Mouse (Mus musculus): ENCODE measurements around the gene Fsd1. TPM values are rescaled to one million over a fixed set of nuclear protein-coding genes. Genes with fewer than 3 reads are reported as not detected.
A peak's percentile ranks its signal among the peaks of the same experiment; 100 is the strongest.

Fsd1 gene
- polyA plus RNA-seq, 1 experiment from 2014 or later = 215 TPM

DNA sequence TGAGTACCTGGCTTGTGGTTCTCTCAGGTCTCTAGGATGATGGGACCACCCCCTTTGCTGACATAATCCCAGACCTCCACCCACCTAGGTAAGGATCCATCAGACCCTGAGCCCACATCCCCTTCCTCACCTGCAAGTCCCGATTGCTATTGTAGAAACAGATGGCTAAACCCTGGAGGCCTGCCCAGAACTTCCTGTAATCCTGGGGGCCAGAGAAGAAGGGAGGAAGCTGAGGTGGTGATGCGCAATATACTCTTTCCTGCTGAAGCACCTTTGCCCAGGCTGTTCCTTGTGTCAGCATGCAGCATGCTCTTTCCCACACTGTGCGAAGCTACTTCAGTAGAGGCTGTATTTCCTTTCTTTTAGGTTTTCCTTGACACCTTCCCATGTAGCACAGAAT is 16.7 kb downstream of the Fsd1 start:
- 90% methylated on average over 3 of the region's 3 CpGs for WGBS
- H3K4me1 ChIP-seq (replicated peaks) = peaks cover 9% of the 10 kb centered on the region

DNA sequence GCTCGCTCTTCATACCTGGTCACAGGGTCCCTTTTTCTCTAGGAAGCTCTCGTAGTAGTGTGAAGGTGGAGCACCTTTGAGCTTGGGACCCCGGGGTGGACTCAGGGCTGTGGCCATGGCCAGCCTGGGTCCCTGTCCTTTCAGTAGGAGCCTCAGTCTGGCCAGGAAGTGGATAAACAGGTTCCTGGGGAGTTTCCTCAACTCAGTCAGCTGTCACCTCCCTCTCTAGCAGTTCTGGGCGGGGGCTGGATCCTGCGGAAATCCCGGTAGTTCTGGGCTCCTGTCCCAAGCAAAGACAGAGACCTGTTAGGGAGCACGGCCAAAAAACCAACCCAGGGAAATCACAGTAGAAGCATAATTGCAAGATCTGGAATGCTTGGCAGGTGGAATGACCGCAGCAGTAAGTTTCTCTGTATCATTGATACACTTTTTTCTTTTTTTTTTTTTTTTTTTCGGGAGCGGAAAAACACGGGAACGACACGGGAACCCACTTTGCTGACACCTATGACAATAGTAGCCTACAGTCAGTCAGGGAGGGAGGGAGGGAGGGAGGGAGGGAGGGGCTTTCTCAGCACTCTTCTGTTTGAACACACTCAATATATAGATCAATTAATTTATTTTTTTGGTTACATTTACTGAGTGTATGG is 19.2 kb downstream of the Fsd1 start, which contains the start of the genes Stap2 and Mpnd:
TSS of gene Stap2 (minus strand) at position 170 of the 647 bp plus-strand sequence.
TSS of gene Mpnd (plus strand) at position 297 of the 647 bp plus-strand sequence.
- H3K4me2 ChIP-seq = no peak within 1 kb of the TSS
- H3K27ac ChIP-seq (replicated peaks) = no peak within 1 kb of the TSS
- H3K9me3 ChIP-seq = no peaks in the 10 kb centered on the region
- H3K4me3 ChIP-seq = no peak within 1 kb of the TSS
- 64% methylated on average over 13 of the region's 13 CpGs for WGBS
- no peaks in the 10 kb centered on the region for H3K36me3 ChIP-seq
- H3K9ac ChIP-seq = no peak within 1 kb of the TSS
- peaks cover 18% of the 10 kb centered on the region for H3K4me1 ChIP-seq (replicated peaks)
- ATAC-seq (ENCODE audit: low FRiP score, low read depth) = no peak
- H3K27me3 ChIP-seq = 0 out of 2 replicates have a peak, but pooled peaks cover 4% of the 10 kb centered on the region

More for the DNA sequence above, 16.7 kb downstream of the Fsd1 start:
- Histone ChIP-seq H3K36me3 (no peaks in the 10 kb centered on the region), H3K27ac (replicated peaks) (no peak overlapping the region), H3K9me3 (no peaks in the 10 kb centered on the region), H3K27me3 (peaks cover 12% of the 10 kb centered on the region; the same call in 1 of the 2 replicates), H3K4me3 (no peak overlapping the region), H3K4me2 (no peak overlapping the region), H3K9ac (no peak overlapping the region)
- no peak for ATAC-seq (ENCODE audit: low FRiP score, low read depth)

DNA sequence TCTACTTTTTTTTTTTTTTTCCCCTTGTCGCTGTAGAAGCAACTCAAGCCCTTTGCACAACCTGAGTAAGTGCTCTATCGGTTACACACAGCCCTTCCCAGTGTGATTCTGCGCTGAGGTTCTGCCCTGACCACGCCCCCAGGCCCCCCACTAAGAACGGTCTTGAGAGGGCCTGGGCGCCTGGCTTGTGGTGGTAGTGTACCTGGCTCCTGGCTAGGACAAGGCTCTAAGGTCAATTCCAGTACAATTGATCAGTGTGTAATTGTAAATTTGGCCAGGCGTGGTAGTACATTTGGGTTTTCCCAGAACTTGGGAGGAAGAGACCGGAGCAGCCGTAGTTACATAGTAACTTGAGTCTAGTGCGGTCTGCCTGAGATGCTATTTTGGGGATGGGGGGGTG is 20.6 kb downstream of the Fsd1 start:
- Histone ChIP-seq H3K27ac (replicated peaks) (peak overlapping the region; percentile 96; the same call in 1 of the 2 replicates), H3K9ac (no peak overlapping the region), H3K4me1 (replicated peaks) (peaks cover 30% of the 10 kb centered on the region), H3K4me3 (no peak overlapping the region), H3K4me2 (no peak overlapping the region), H3K27me3 (no peaks in the 10 kb centered on the region), H3K36me3 (no peaks in the 10 kb centered on the region; the same call in 1 of the 2 replicates), H3K9me3 (no peaks in the 10 kb centered on the region)
- WGBS = 54% methylated on average over 10 of the region's 10 CpGs
- no peak for ATAC-seq (ENCODE audit: low FRiP score, low read depth)

DNA sequence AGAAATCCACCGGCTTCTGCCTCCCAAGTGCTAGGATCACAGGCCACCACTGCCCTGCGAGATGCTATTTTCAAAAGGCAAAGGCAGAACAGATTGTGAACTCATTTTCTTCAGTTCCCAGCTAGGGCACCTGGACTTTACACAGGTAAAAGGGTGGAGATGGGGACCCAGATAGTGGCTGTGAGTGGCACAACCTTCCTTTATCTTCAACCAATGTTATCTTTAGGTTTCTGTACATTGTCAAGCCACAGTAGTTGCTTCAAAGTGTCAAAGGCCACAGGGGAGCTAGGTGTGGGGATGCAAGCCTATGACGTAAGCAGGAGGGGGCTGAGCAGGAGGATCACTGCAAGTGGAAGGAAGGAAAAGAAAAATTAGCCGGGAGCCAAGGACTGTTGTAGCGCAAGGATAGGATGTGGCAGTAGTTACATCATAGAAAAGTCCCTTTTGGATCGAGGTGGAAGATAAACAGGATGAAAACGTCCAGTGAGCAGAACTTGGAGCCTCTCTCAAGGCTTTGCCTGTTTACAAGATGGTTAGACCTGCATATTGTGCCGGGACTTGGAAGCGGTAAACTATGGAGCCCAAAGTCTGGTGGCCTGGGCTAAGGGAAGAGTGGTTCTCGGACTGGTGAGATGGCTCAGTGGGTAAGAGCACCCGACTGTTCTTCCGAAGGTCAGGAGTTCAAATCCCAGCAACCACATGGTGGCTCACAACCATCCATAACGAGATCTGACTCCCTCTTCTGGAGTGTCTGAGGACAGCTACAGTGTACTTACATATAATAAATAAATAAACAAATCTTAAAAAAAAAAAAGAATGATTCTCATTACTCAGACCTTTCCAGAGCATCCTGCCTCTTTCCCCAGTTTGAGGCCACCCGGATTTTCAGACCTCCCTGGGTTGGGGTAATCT is 21.4 kb downstream of the Fsd1 start:
- no peak for ATAC-seq (ENCODE audit: low FRiP score, low read depth)
- Histone ChIP-seq H3K4me1 (replicated peaks) (peaks cover 30% of the 10 kb centered on the region), H3K4me3 (peak overlapping the region; percentile 79), H3K9ac (no peak overlapping the region), H3K27me3 (no peaks in the 10 kb centered on the region), H3K27ac (replicated peaks) (peak overlapping the region; percentile 96), H3K4me2 (peak overlapping the region; percentile 98), H3K36me3 (no peaks in the 10 kb centered on the region; the same call in 1 of the 2 replicates), H3K9me3 (no peaks in the 10 kb centered on the region)
- WGBS = 29% methylated on average over 14 of the region's 14 CpGs

DNA sequence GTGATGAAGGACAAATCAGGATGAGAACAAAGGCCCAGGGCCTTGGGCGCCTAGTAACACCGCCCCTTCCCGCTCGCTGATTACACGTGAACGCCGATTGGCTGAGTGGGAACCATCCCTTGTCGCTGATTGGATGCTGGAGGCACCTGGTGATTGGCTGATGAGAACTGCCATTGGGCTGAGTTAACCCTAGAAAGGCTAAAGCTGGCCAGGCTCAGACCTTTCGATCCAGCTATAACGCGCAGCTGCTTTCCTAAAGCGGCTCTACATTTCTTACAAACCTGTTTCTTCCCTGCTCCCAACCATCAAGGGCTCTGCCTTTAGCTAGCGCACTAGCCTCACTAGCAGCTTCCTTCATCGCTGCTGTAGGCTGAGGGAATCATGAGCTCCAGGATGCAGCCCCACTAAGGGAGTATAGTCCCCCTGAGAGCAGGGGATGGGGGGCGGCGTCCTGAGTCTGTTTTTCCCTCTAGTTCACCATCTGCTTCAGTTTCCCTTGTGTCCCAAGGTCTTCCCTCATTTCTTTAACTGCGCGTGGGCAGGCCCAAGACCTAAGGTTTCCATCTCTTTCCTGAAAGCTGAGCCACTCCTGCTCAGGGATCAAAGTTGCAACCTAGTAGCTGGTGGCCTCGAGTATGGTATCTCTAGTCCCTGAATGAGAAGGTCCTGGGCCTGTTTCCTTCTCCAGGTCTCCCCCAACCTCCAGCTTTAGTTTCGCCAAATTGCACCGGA is 22.2 kb downstream of the Fsd1 start:
- ATAC-seq (ENCODE audit: low FRiP score, low read depth) = peak; percentile 95
- H3K4me3 ChIP-seq = peak overlapping the region; percentile 79
- H3K27ac ChIP-seq (replicated peaks) = peak overlapping the region; percentile 96
- peak overlapping the region; percentile 81 for H3K9ac ChIP-seq
- no peaks in the 10 kb centered on the region for H3K9me3 ChIP-seq
- H3K27me3 ChIP-seq = no peaks in the 10 kb centered on the region
- peaks cover 30% of the 10 kb centered on the region for H3K4me1 ChIP-seq (replicated peaks)
- WGBS = under 1% methylated on average over 21 of the region's 21 CpGs
- peak overlapping the region; percentile 98 for H3K4me2 ChIP-seq
- H3K36me3 ChIP-seq = peaks cover 6% of the 10 kb centered on the region

DNA sequence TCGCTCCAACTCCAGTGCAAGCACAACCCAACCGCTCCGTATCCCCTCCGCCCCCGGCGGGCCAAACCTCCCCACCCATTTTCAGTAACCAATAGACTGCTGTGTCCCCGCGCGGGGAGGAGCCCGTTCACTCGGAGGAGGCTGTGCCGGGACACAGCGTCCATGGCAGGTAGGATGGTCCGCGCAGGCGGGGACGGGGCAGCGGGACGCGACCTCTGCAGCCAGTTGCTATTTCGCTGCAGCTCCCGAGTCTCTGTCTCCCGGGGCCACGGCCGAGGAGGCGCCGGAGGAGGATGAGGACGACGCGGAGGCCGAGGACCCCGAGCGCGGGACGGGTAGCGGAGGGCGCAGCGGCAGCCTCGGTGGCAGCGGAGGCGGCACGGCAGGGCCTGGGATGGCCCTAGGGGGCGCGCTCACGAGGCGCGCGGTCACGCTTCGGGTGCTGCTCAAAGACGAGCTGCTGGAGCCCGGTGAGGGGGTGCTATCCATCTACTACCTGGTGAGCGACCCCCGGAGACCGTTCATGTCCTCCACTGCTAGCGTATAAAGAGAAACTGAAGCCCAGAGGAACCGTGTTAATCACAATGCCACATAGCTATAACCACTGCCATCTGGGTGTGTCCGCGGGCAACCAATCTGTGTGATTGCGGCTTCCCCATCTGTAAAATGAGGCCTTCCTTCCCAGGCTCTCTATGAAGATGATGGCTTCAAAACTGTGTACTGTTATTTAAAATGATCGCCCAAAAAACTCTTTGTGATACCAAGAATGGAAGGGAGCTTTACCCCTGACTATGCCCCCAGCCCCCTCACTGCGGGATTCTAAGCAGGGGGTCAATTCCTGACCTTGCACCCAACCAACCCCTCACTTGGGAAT is 23.0 kb downstream of the Fsd1 start:
- Histone ChIP-seq H3K36me3 (peaks cover 6% of the 10 kb centered on the region), H3K27ac (replicated peaks) (peak overlapping the region; percentile 96), H3K4me1 (replicated peaks) (peaks cover 30% of the 10 kb centered on the region), H3K4me3 (peak overlapping the region; percentile 79), H3K27me3 (no peaks in the 10 kb centered on the region), H3K9ac (peak overlapping the region; percentile 81), H3K9me3 (no peaks in the 10 kb centered on the region), H3K4me2 (peak overlapping the region; percentile 98)
- under 1% methylated on average over 60 of the region's 62 CpGs for WGBS
- ATAC-seq (ENCODE audit: low FRiP score, low read depth) = peak; percentile 90

DNA sequence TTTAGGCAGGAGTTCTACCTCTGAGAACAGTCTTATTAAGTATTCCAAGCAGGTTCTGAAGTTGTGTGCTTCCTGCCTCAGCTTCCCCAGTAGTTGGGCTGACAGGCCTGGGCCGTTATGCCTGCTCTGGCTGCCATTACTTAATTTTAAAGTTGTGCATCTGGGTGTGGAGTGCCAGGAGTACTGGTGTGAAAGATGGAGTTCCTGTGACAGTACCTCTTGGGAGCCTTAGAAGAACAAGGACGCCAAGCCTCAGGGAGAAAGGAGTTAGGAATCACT is 23.6 kb downstream of the Fsd1 start:
- WGBS = 36% methylated on average over 2 of the region's 2 CpGs
- H3K4me2 ChIP-seq = peak overlapping the region; percentile 98

DNA sequence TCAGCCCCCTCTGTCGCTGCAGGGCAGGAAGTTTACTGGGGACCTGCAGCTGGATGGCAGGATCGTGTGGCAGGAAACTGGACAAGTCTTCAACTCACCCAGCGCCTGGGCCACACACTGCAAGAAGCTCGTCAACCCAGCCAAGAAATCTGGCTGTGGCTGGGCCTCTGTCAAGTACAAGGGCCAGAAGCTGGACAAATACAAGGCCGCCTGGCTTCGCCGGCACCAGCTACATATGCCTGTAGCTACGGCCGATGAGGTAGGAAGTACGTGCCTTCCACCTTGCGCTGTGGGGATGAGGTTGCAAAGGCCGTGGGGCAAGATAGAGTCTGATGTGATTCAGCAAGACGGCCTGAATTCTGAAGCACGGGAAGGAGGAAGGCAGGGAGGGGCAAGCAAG is 23.9 kb downstream of the Fsd1 start:
- Histone ChIP-seq H3K9ac (peak overlapping the region; percentile 81), H3K27ac (replicated peaks) (peak overlapping the region; percentile 96; the same call in 1 of the 2 replicates), H3K4me1 (replicated peaks) (peaks cover 30% of the 10 kb centered on the region), H3K4me2 (peak overlapping the region; percentile 98), H3K27me3 (no peaks in the 10 kb centered on the region), H3K36me3 (peaks cover 13% of the 10 kb centered on the region), H3K9me3 (no peaks in the 10 kb centered on the region), H3K4me3 (peak overlapping the region; percentile 79)
- 71% methylated on average over 14 of the region's 14 CpGs for WGBS
- ATAC-seq (ENCODE audit: low FRiP score, low read depth) = no peak

More for the DNA sequence above, 23.6 kb downstream of the Fsd1 start:
- Histone ChIP-seq H3K9ac (peak overlapping the region; percentile 81), H3K27me3 (no peaks in the 10 kb centered on the region), H3K27ac (replicated peaks) (peak overlapping the region; percentile 96), H3K9me3 (no peaks in the 10 kb centered on the region), H3K4me3 (peak overlapping the region; percentile 79), H3K36me3 (peaks cover 9% of the 10 kb centered on the region), H3K4me1 (replicated peaks) (peaks cover 30% of the 10 kb centered on the region)
- ATAC-seq (ENCODE audit: low FRiP score, low read depth) = no peak

DNA sequence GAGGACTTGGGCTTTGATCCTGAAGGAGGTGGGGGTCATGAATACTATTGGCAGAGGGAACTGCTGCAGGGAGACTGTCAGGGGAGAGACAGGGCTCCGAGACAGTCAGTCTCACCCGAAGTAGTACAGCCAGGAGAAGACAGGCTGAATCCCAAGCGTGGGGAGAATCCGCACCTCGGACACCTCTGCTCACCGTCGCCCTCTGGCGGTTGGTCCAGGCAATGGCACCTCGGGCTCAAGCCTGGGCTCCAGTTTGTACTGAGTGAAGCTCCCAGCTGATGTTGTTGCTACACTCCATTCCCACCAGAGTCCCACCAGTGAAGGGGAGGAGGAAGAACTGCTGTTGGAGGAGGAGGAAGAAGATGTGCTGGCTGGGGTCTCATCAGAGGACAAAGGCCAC is 24.4 kb downstream of the Fsd1 start:
- no peaks in the 10 kb centered on the region for H3K9me3 ChIP-seq
- peak overlapping the region; percentile 81; the same call in 1 of the 2 replicates for H3K9ac ChIP-seq
- H3K27me3 ChIP-seq = no peaks in the 10 kb centered on the region
- peak overlapping the region; percentile 98 for H3K4me2 ChIP-seq
- peaks cover 30% of the 10 kb centered on the region for H3K4me1 ChIP-seq (replicated peaks)
- WGBS = 13% methylated on average over 9 of the region's 9 CpGs
- ATAC-seq (ENCODE audit: low FRiP score, low read depth) = no peak
- peaks cover 17% of the 10 kb centered on the region for H3K36me3 ChIP-seq
- H3K27ac ChIP-seq (replicated peaks) = no peak overlapping the region
- peak overlapping the region; percentile 79 for H3K4me3 ChIP-seq

DNA sequence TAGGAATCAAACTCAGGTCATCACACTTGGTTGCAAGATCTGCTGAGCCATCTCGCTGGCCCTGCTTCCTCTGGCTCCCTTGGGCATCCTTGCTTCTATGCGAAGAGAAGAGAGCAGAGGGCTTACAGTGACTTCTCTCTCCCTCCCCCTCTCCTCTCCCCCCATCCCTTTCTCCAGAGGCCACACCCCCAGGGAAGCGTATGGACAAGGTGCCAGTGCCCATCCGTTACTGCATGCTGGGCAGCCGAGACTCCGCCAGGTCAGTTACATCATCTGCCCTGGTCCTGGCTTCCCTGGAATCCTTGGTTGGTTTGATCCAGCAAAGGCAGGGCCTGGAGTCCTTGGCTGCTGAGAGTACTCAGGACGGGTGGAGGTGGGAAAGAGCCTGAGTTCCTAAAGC is 25.1 kb downstream of the Fsd1 start:
- peak overlapping the region; percentile 98; the same call in 1 of the 2 replicates for H3K4me2 ChIP-seq

DNA sequence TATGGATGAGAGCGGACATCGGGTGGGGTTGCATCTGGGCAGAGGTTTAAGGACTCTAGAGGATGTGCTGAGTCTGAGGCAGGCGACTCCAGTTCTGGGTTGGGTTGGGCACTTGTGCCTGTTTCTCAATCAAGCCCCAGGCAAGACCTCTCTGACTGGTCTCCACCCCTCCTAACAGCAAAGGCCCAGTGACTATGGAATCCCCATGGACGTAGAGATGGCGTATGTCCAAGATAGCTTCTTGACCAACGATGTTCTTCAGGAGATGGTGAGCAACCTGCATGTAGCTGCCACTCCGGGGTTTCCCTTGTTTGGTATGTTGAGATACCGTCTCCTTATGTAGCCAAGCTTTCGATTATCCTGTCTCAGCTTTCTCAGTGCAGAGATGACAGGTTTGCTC is 29.0 kb downstream of the Fsd1 start:
- no peak overlapping the region for H3K4me2 ChIP-seq
- peaks cover 50% of the 10 kb centered on the region for H3K36me3 ChIP-seq
- H3K4me1 ChIP-seq (replicated peaks) = peaks cover 15% of the 10 kb centered on the region
- no peak overlapping the region for H3K9ac ChIP-seq
- H3K9me3 ChIP-seq = no peaks in the 10 kb centered on the region
- no peak for ATAC-seq (ENCODE audit: low FRiP score, low read depth)
- no peak overlapping the region for H3K27ac ChIP-seq (replicated peaks)
- H3K4me3 ChIP-seq = no peak overlapping the region
- WGBS = 98% methylated on average over 9 of the region's 9 CpGs
- H3K27me3 ChIP-seq = no peaks in the 10 kb centered on the region

More for the DNA sequence above, 25.1 kb downstream of the Fsd1 start:
- Histone ChIP-seq H3K9me3 (no peaks in the 10 kb centered on the region), H3K4me3 (no peak overlapping the region), H3K4me1 (replicated peaks) (peaks cover 30% of the 10 kb centered on the region), H3K36me3 (peaks cover 24% of the 10 kb centered on the region), H3K27me3 (no peaks in the 10 kb centered on the region), H3K27ac (replicated peaks) (no peak overlapping the region), H3K9ac (no peak overlapping the region)
- no peak for ATAC-seq (ENCODE audit: low FRiP score, low read depth)
- 82% methylated on average over 7 of the region's 7 CpGs for WGBS

Measured in hindbrain, embryonic 15.5 days (tissue).